14 mouse cellular contexts compared by ENCODE assay signal in the genomic region with DNA sequence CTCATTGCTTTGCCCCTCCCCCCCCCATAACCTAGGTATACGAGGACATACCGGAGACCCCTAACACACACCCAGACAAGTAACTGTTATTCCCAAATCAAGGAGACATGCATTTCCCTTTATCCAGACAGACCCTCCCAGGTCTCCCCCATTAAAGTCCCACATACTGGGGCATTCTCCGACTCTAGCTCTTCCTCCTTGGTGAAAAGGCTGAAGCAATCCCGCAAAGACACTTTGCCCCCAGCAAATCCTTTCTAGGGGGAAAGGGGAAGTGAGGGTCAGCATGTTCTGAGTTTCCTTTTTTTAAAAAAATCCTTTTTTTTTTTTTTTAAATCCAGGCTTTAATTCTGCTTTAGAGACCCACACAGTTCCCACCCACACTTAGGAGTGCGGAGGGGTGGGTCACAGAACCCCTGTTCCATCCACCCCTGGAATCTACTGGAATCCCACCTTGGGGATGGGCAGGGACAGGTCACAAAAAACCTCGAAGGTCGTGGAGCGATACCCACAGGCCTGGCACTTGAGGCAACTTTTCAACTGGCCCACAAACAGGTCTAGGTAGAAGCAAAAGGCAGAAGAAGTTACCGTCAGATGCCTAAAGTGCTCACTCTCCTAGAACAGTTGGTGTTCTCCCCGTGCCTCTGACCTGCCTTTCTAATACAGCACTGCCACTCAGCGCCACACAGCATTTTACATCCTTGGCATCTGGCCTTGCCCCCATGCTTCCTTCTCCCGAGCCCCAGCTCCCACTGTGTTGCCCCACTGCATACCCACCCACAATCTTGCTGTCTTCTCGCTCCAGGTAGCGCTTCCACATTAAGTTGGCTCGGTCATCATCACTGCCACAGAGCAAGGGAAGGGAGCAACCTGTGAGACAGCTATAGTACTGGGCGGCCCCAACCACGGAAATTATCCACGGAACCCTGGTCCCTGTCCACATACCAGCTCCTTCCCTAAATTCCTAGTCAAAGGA. TPM values are rescaled to one million over a fixed set of nuclear protein-coding genes. Genes with fewer than 3 reads are reported as not detected.
DNase-seq lines count a peak whose midpoint lies in the region; ATAC-seq and TF ChIP-seq lines count a peak whose summit lies in the region.
"Had no signal": no experiment of that assay in that cellular context is flagged by ENCODE, and none has a peak within 500 bp of the region (broad histone marks: within the 10 kb centered on the region; RNA-seq: fewer than 3 reads in every experiment).

No protein-coding gene starts in this region.

- 83% methylated on average over 18 of the region's 18 CpGs for whole genome bisulfite sequencing in liver, embryonic 14.5 days (ENCODE audit: insufficient replicate concordance)

- H3K4me1 ChIP-seq in erythroblast, embryonic 14.5 days (ENCODE audit: control insufficient read depth): peaks cover 68% of the 10 kb centered on the region
- H3K4me1 ChIP-seq in MEL (ENCODE audit: control insufficient read depth in 1 of 2, insufficient read depth in 2 of 2, low read length in 2 of 2): peaks cover 0 to 16% of the 10 kb centered on the region in 2 experiments; a peak in 3 of 4 replicates
- peaks cover 16 to 19% of the 10 kb centered on the region in 2 experiments for H3K4me1 ChIP-seq in liver, embryonic 14.5 days (replicated peaks; ENCODE audit: control insufficient read depth in 2 of 2, insufficient read depth in 2 of 2, low read length in 1 of 2)

- no peak for ATAC-seq in erythroblast, adult 5-6 weeks (replicated peaks; ENCODE audit: low FRiP score, poor library complexity, severe bottlenecking)
- ATAC-seq in liver, embryonic 14.5 days (ENCODE audit: insufficient read depth): no peak

- DNase-seq in kidney, adult 9 months: peak; percentile 14
- DNase-seq in kidney, postnatal 10 days: no peak
- no peak for DNase-seq in MEL (ENCODE audit: low read depth, low spot score)
- DNase-seq in liver, embryonic 14.5 days (ENCODE audit: low read depth in 3 of 3, low spot score in 3 of 3): no peak
- no peak for DNase-seq in frontal cortex, postnatal 36 days (ENCODE audit: low spot score in 2 of 2)
- DNase-seq: B cell, adult 2 months; gastrocnemius, postnatal 36 days had no signal

- no peak for TF ChIP-seq POLR2A in MEL (IDR thresholded peaks at IDR 0.05; ENCODE audit: control insufficient read depth in 1 of 2, insufficient read depth in 1 of 2, low read depth in 1 of 2, low read length in 2 of 2, poor library complexity in 1 of 2)

- no peaks in the 10 kb centered on the region for H3K27me3 ChIP-seq in erythroblast, embryonic 14.5 days (ENCODE audit: control insufficient read depth)
- H3K27me3 ChIP-seq in MEL (ENCODE audit: control insufficient read depth in 1 of 2, insufficient read depth in 2 of 2, low read length in 2 of 2): no peaks in the 10 kb centered on the region
- H3K27me3 ChIP-seq in liver, embryonic 14.5 days (ENCODE audit: control insufficient read depth, insufficient read depth, low read length): no peaks in the 10 kb centered on the region
- H3K27me3 ChIP-seq: kidney, embryonic 15.5 days; limb, embryonic 12.5 days; lung, embryonic 15.5 days; midbrain, embryonic 12.5 days had no signal

- peaks cover 10% of the 10 kb centered on the region; the same call in 1 of the 2 replicates for H3K79me2 ChIP-seq in MEL (ENCODE audit: control insufficient read depth, insufficient read depth, low read length, poor library complexity)

- H3K36me3 ChIP-seq in erythroblast, embryonic 14.5 days (ENCODE audit: control insufficient read depth): peaks cover 76% of the 10 kb centered on the region
- peaks cover 0 to 8% of the 10 kb centered on the region in 2 experiments; a peak in 2 of 4 replicates for H3K36me3 ChIP-seq in MEL (ENCODE audit: control insufficient read depth in 1 of 2, insufficient read depth in 2 of 2, low read length in 2 of 2)
- peaks cover 35% of the 10 kb centered on the region for H3K36me3 ChIP-seq in liver, embryonic 14.5 days (replicated peaks; ENCODE audit: control insufficient read depth, insufficient read depth, low read depth)

- TF ChIP-seq EP300 in MEL (IDR thresholded peaks at IDR 0.05; ENCODE audit: low read depth in 1 of 2, low read length in 2 of 2): no peak
- TF ChIP-seq EP300 in liver, embryonic 14.5 days (IDR thresholded peaks at IDR 0.05; ENCODE audit: low read depth): no peak

- TF ChIP-seq CTCF in MEL (IDR thresholded peaks at IDR 0.05 in 2 of 3, conservative IDR thresholded peaks at IDR 0.05 in 1 of 3; ENCODE audit: control insufficient read depth in 1 of 3, insufficient read depth in 1 of 3, low read depth in 2 of 3, low read length in 3 of 3, poor library complexity in 1 of 3, severe bottlenecking in 1 of 3): no peak
- no peak for TF ChIP-seq CTCF in liver, embryonic 14.5 days (IDR thresholded peaks at IDR 0.05; ENCODE audit: low read depth)

- no peak for TF ChIP-seq RAD21 in MEL (IDR thresholded peaks at IDR 0.05; ENCODE audit: low read depth, low read length)

- H3K9ac ChIP-seq in MEL (ENCODE audit: control insufficient read depth, low read depth, low read length, poor library complexity, severe bottlenecking): no peak overlapping the region
- no peak overlapping the region for H3K9ac ChIP-seq in liver, embryonic 14.5 days (replicated peaks)
- H3K9ac ChIP-seq: kidney, embryonic 15.5 days; limb, embryonic 12.5 days; lung, embryonic 15.5 days; midbrain, embryonic 12.5 days had no signal

- no peaks in the 10 kb centered on the region for H3K9me3 ChIP-seq in erythroblast, embryonic 14.5 days (ENCODE audit: control insufficient read depth, low read length)
- H3K9me3 ChIP-seq in MEL (replicated peaks; ENCODE audit: insufficient read depth, low read length): no peaks in the 10 kb centered on the region
- H3K9me3 ChIP-seq in liver, embryonic 14.5 days (ENCODE audit: control insufficient read depth, low read length): no peaks in the 10 kb centered on the region
- H3K9me3 ChIP-seq: hindbrain, embryonic 10.5 days; kidney, embryonic 15.5 days; limb, embryonic 12.5 days; lung, embryonic 15.5 days; midbrain, embryonic 12.5 days had no signal

- H3K4me3 ChIP-seq in erythroblast, embryonic 14.5 days (replicated peaks): peak overlapping the region; percentile 85
- H3K4me3 ChIP-seq in MEL (ENCODE audit: control insufficient read depth in 1 of 2, insufficient read depth in 1 of 2, low read depth in 2 of 2, low read length in 2 of 2): no peak overlapping the region
- H3K4me3 ChIP-seq in liver, embryonic 14.5 days (ENCODE audit: insufficient read depth in 1 of 2, low read depth in 2 of 2, low read length in 2 of 2): no peak overlapping the region
- H3K4me3 ChIP-seq: hindbrain, embryonic 10.5 days; kidney, embryonic 15.5 days; limb, embryonic 12.5 days; lung, embryonic 15.5 days; midbrain, embryonic 12.5 days had no signal

- no peak overlapping the region for H3K27ac ChIP-seq in MEL (ENCODE audit: control insufficient read depth, low read depth, low read length)
- no peak overlapping the region; the same call in none of the 2 replicates for H3K27ac ChIP-seq in liver, embryonic 14.5 days
- H3K27ac ChIP-seq: hindbrain, embryonic 10.5 days; limb, embryonic 12.5 days; midbrain, embryonic 12.5 days had no signal

- peak overlapping the region; percentile 78 for H3K4me2 ChIP-seq in liver, embryonic 14.5 days (ENCODE audit: low read depth)
- H3K4me2 ChIP-seq: lung, embryonic 15.5 days; midbrain, embryonic 12.5 days had no signal

RNA-seq across cellular contexts. Expression of gene Ppox, which starts 2.5 kb away (rescaled TPM):
- polyA plus RNA-seq in erythroblast, embryonic 14.5 days (2012): 89.9 and 167 TPM in 2 replicates
- 416 and 462 TPM in 2 replicates for total RNA-seq in erythroblast, adult 5-6 weeks (2015; ENCODE audit: low replicate concordance)
- 506 and 765 TPM in 2 replicates for total RNA-seq in erythroblast, adult 5-6 weeks (2017; ENCODE audit: low replicate concordance)
- 21.5 and 27.0 TPM in 2 replicates for total RNA-seq in MEL (2012; rRNA removed)
- polyA plus RNA-seq in MEL (2012; ENCODE audit: insufficient read depth in 1 of 2, insufficient read length in 2 of 2, low read depth in 1 of 2, low replicate concordance in 2 of 2, missing spikeins in 1 of 2): 10 to 100 TPM in 1 of 2 experiments, not detected in 1; 63.6 TPM
- polyA plus RNA-seq in liver, embryonic 14.5 days (2012; rRNA removed): 161 and 178 TPM in 2 replicates
- polyA plus RNA-seq in liver, embryonic 14.5 days (2014; fragmentation: Nextera tagmentation; extraction: Ambion mirVana): 170 and 191 TPM in 2 replicates

RNA-seq across cellular contexts. Expression of gene Usp21, which starts 4.3 kb away (rescaled TPM):
- 8.4 and 13.0 TPM in 2 replicates for polyA plus RNA-seq in erythroblast, embryonic 14.5 days (2012)
- total RNA-seq in erythroblast, adult 5-6 weeks (2015; ENCODE audit: low replicate concordance): 9.6 and 12.1 TPM in 2 replicates
- total RNA-seq in erythroblast, adult 5-6 weeks (2017; ENCODE audit: low replicate concordance): 9.4 and 13.9 TPM in 2 replicates
- total RNA-seq in MEL (2012; rRNA removed): 10.0 and 11.3 TPM in 2 replicates
- polyA plus RNA-seq in MEL (2012; ENCODE audit: insufficient read depth in 1 of 2, insufficient read length in 2 of 2, low read depth in 1 of 2, low replicate concordance in 2 of 2, missing spikeins in 1 of 2): 10 to 100 TPM in 1 of 2 experiments, not detected in 1; 66.4 TPM
- 17.1 and 18.0 TPM in 2 replicates for polyA plus RNA-seq in liver, embryonic 14.5 days (2012; rRNA removed)
- 17.4 and 21.6 TPM in 2 replicates for polyA plus RNA-seq in liver, embryonic 14.5 days (2014; fragmentation: Nextera tagmentation; extraction: Ambion mirVana)

RNA-seq across cellular contexts. Expression of gene Ufc1, which starts 11.3 kb away (rescaled TPM):
- polyA plus RNA-seq in erythroblast, embryonic 14.5 days (2012): 3.9 and 4.8 TPM in 2 replicates
- 23.4 and 28.6 TPM in 2 replicates for total RNA-seq in erythroblast, adult 5-6 weeks (2015; ENCODE audit: low replicate concordance)
- 13.9 and 19.3 TPM in 2 replicates for total RNA-seq in erythroblast, adult 5-6 weeks (2017; ENCODE audit: low replicate concordance)
- 100 and 101 TPM in 2 replicates for total RNA-seq in MEL (2012; rRNA removed)
- polyA plus RNA-seq in MEL (2012; ENCODE audit: insufficient read depth in 1 of 2, insufficient read length in 2 of 2, low read depth in 1 of 2, low replicate concordance in 2 of 2, missing spikeins in 1 of 2): 100 to 1,000 TPM in 1 of 2 experiments, 10 to 100 TPM in 1; 71.0 to 408 TPM
- 14.5 and 23.3 TPM in 2 replicates for polyA plus RNA-seq in liver, embryonic 14.5 days (2012; rRNA removed)
- 45.8 and 51.6 TPM in 2 replicates for polyA plus RNA-seq in liver, embryonic 14.5 days (2014; fragmentation: Nextera tagmentation; extraction: Ambion mirVana)

RNA-seq across cellular contexts. Expression of gene B4galt3, which starts 13.3 kb away (rescaled TPM):
- polyA plus RNA-seq in erythroblast, embryonic 14.5 days (2012): 11.1 and 11.6 TPM in 2 replicates
- total RNA-seq in erythroblast, adult 5-6 weeks (2015; ENCODE audit: low replicate concordance): 8.1 and 11.3 TPM in 2 replicates
- 7.7 and 29.1 TPM in 2 replicates for total RNA-seq in erythroblast, adult 5-6 weeks (2017; ENCODE audit: low replicate concordance)
- total RNA-seq in MEL (2012; rRNA removed): 16.5 and 16.8 TPM in 2 replicates
- polyA plus RNA-seq in MEL (2012; ENCODE audit: insufficient read depth in 1 of 2, insufficient read length in 2 of 2, low read depth in 1 of 2, low replicate concordance in 2 of 2, missing spikeins in 1 of 2): 10 to 100 TPM in 1 of 2 experiments, not detected in 1; 33.1 TPM
- polyA plus RNA-seq in liver, embryonic 14.5 days (2012; rRNA removed): 14.5 and 14.7 TPM in 2 replicates
- 12.7 and 17.3 TPM in 2 replicates for polyA plus RNA-seq in liver, embryonic 14.5 days (2014; fragmentation: Nextera tagmentation; extraction: Ambion mirVana)

RNA-seq across cellular contexts. Expression of gene Ndufs2, which starts 32.3 kb away (rescaled TPM):
- 7.0 and 7.5 TPM in 2 replicates for polyA plus RNA-seq in erythroblast, embryonic 14.5 days (2012)
- total RNA-seq in erythroblast, adult 5-6 weeks (2015; ENCODE audit: low replicate concordance): 62.9 and 78.4 TPM in 2 replicates
- 48.0 and 62.1 TPM in 2 replicates for total RNA-seq in erythroblast, adult 5-6 weeks (2017; ENCODE audit: low replicate concordance)
- 164 and 169 TPM in 2 replicates for total RNA-seq in MEL (2012; rRNA removed)
- polyA plus RNA-seq in MEL (2012; ENCODE audit: insufficient read depth in 1 of 2, insufficient read length in 2 of 2, low read depth in 1 of 2, low replicate concordance in 2 of 2, missing spikeins in 1 of 2): 100 to 1,000 TPM; 292 to 415 TPM
- 53.6 and 72.4 TPM in 2 replicates for polyA plus RNA-seq in liver, embryonic 14.5 days (2012; rRNA removed)
- 136 TPM in 2 replicates for polyA plus RNA-seq in liver, embryonic 14.5 days (2014; fragmentation: Nextera tagmentation; extraction: Ambion mirVana)
